Mouse (Mus musculus): ENCODE data around the gene Tespa1. TPM values are rescaled to one million over a fixed set of nuclear protein-coding genes. Genes with fewer than 3 reads are reported as not detected.

Gene Tespa1
- polyA plus RNA-seq (2014; fragmentation: Illumina TruSeq; extraction: RNeasy Lipid Tissue Mini Kit (QIAGEN cat#74804); ENCODE audit: low read depth, low replicate concordance), result not detected

DNA sequence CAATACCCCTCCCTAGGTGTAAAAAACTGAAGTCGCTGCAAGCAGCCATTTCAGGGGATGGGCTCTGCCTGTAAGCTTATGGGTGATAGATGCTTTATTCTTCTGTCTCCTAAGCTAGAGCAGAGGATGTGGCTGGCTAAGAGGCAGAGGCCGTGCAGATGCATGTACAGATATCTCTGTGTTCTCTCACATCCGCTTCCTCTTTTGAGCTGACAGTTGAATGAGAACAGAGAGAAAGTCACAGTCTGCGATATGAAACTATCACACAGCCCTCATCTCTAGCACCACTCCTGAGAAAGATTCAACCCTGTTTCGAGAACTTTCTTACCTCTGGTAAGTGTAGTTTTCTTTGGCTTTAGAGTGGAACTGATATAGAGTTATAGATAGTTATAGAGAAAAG, at the start of gene Tespa1:
TSS of gene Tespa1 (plus strand) at position 234 of the 400 bp plus-strand sequence.

DNA sequence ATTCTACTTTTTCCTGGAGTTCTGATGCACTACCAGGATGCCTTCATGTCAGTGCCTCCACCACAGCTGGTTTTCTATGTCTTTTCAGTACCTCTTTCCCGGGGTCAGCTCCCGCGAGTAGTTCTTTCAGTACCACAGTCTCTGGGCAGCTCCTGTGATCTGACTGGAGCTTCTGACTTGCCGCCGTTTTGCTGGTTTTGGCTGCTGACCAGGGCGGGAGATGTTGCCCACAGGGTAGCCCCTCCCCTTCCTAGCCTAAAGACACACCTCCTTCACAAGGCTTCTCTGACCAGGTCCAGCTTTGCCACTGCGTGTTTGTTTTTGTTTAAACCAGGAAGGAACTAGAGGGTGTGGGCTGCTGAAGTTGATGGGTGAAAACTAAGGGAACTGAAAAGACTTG, 42.6 kb upstream of the Tespa1 start, which contains the start of gene Neurod4:
TSS of gene Neurod4 (minus strand) at position 175 of the 400 bp plus-strand sequence.

DNA sequence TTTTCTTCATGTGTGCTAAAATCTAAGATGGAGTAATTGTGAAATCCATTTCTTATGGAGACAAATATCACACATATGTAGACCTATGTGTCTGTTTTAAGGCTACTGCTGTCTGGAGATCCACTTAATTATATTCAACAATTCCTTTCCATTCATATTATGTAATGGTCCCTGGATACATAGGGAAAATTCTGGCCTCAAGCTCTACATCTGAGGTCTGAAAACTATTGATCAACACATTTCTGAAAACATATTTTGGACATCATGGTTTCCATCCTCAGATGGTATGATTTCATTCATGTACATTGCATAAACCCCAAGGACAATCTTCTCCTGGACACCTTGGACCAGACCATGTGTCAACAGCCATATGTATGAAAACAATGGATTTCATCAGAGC, 71.6 kb downstream of the Tespa1 start, which contains the start of gene Vmn2r84:
TSS of gene Vmn2r84 (minus strand) at position 101 of the 400 bp plus-strand sequence.

Other genes starting within 250 kb of the Tespa1 start
- gene Olfr823, start 207.5 kb upstream of the Tespa1 start, polyA plus RNA-seq (2014; fragmentation: Illumina TruSeq; extraction: RNeasy Lipid Tissue Mini Kit (QIAGEN cat#74804); ENCODE audit: low read depth, low replicate concordance), result not detected
- gene Olfr824, start 192.9 kb upstream of the Tespa1 start, polyA plus RNA-seq (2014; fragmentation: Illumina TruSeq; extraction: RNeasy Lipid Tissue Mini Kit (QIAGEN cat#74804); ENCODE audit: low read depth, low replicate concordance), result not detected
- not detected for gene Olfr825, start 156.1 kb upstream of the Tespa1 start, polyA plus RNA-seq (2014; fragmentation: Illumina TruSeq; extraction: RNeasy Lipid Tissue Mini Kit (QIAGEN cat#74804); ENCODE audit: low read depth, low replicate concordance)
- not detected for gene Olfr826, start 138.7 kb upstream of the Tespa1 start, polyA plus RNA-seq (2014; fragmentation: Illumina TruSeq; extraction: RNeasy Lipid Tissue Mini Kit (QIAGEN cat#74804); ENCODE audit: low read depth, low replicate concordance)
- not detected for gene Olfr827, start 108.5 kb upstream of the Tespa1 start, polyA plus RNA-seq (2014; fragmentation: Illumina TruSeq; extraction: RNeasy Lipid Tissue Mini Kit (QIAGEN cat#74804); ENCODE audit: low read depth, low replicate concordance)
- gene Neurod4, start 42.6 kb upstream of the Tespa1 start, polyA plus RNA-seq (2014; fragmentation: Illumina TruSeq; extraction: RNeasy Lipid Tissue Mini Kit (QIAGEN cat#74804); ENCODE audit: low read depth, low replicate concordance), result not detected
- 0.04 TPM for gene Vmn2r84, start 71.5 kb downstream of the Tespa1 start, polyA plus RNA-seq (2014; fragmentation: Illumina TruSeq; extraction: RNeasy Lipid Tissue Mini Kit (QIAGEN cat#74804); ENCODE audit: low read depth, low replicate concordance)
- gene Vmn2r85, start 106.8 kb downstream of the Tespa1 start, polyA plus RNA-seq (2014; fragmentation: Illumina TruSeq; extraction: RNeasy Lipid Tissue Mini Kit (QIAGEN cat#74804); ENCODE audit: low read depth, low replicate concordance), result 0.07 TPM
- 0.20 TPM for gene Vmn2r86, start 133.2 kb downstream of the Tespa1 start, polyA plus RNA-seq (2014; fragmentation: Illumina TruSeq; extraction: RNeasy Lipid Tissue Mini Kit (QIAGEN cat#74804); ENCODE audit: low read depth, low replicate concordance)
- gene Vmn2r87, start 174.5 kb downstream of the Tespa1 start, polyA plus RNA-seq (2014; fragmentation: Illumina TruSeq; extraction: RNeasy Lipid Tissue Mini Kit (QIAGEN cat#74804); ENCODE audit: low read depth, low replicate concordance), result not detected